10 mouse cellular contexts compared by ENCODE assay signal in genomic region chr9:66988198-66988887, GRCm38 (mm10). TPM values are rescaled to one million over a fixed set of nuclear protein-coding genes. Genes with fewer than 3 reads are reported as not detected.
A peak's percentile ranks its signal among the peaks of the same experiment; 100 is the strongest.
DNase-seq lines count a peak whose midpoint lies in the region; ATAC-seq and TF ChIP-seq lines count a peak whose summit lies in the region.
"Had no signal": no experiment of that assay in that cellular context is flagged by ENCODE, and none has a peak within 500 bp of the region (broad histone marks: within the 10 kb centered on the region; RNA-seq: fewer than 3 reads in every experiment).

No protein-coding gene starts in this region.

- 0 out of 2 replicates have a peak overlapping the region, but pooled peaks have one; percentile 14 for H3K27ac ChIP-seq in limb, embryonic 11.5 days (replicated peaks; ENCODE audit: low read depth, low read length)
- no peak overlapping the region for H3K27ac ChIP-seq in limb, embryonic 10.5 days
- H3K27ac ChIP-seq in intestine, embryonic 15.5 days, result peak overlapping the region; percentile 90
- H3K27ac ChIP-seq: forebrain, embryonic 10.5 days had no signal

- H3K9ac ChIP-seq in limb, embryonic 11.5 days (ENCODE audit: low read length), result no peak overlapping the region
- no peak overlapping the region for H3K9ac ChIP-seq in intestine, embryonic 15.5 days

- no peaks in the 10 kb centered on the region for H3K27me3 ChIP-seq in limb, embryonic 11.5 days (ENCODE audit: control insufficient read depth, insufficient read depth, low read length)
- no peaks in the 10 kb centered on the region for H3K27me3 ChIP-seq in limb, embryonic 10.5 days (ENCODE audit: low read depth, poor library complexity, severe bottlenecking)
- no peaks in the 10 kb centered on the region for H3K27me3 ChIP-seq in intestine, embryonic 15.5 days (replicated peaks)
- H3K27me3 ChIP-seq in myocyte (ENCODE audit: control insufficient read depth, insufficient read depth, insufficient read length), result no peaks in the 10 kb centered on the region

- H3K9me3 ChIP-seq in limb, embryonic 11.5 days (ENCODE audit: control insufficient read depth, low read length), result no peaks in the 10 kb centered on the region
- no peaks in the 10 kb centered on the region for H3K9me3 ChIP-seq in limb, embryonic 10.5 days (replicated peaks)
- H3K9me3 ChIP-seq in intestine, embryonic 15.5 days, result no peaks in the 10 kb centered on the region
- H3K9me3 ChIP-seq: forebrain, embryonic 10.5 days had no signal

- H3K4me2 ChIP-seq in limb, embryonic 11.5 days (ENCODE audit: low read depth, severe bottlenecking), result no peak overlapping the region
- H3K4me2 ChIP-seq in intestine, embryonic 15.5 days (replicated peaks), result no peak overlapping the region
- peak overlapping the region; percentile 68 for H3K4me2 ChIP-seq in myocyte (ENCODE audit: low read depth)

- 77% methylated on average over 11 of the region's 11 CpGs for WGBS in limb, embryonic 11.5 days
- 78% methylated on average over 11 of the region's 11 CpGs for WGBS in limb, embryonic 10.5 days
- 46% methylated on average over 11 of the region's 11 CpGs for WGBS in intestine, embryonic 15.5 days

- no peak for ATAC-seq in limb, embryonic 11.5 days (ENCODE audit: insufficient number of reproducible peaks, low FRiP score, low TSS enrichment, low read depth)
- peak; percentile 52 for ATAC-seq in intestine, embryonic 15.5 days

- TF ChIP-seq POLR2A in myocyte (IDR thresholded peaks at IDR 0.05; ENCODE audit: insufficient read length, low read depth), result no peak

- no peak overlapping the region for H3ac ChIP-seq in myocyte (ENCODE audit: control insufficient read depth, insufficient read length)

- DNase-seq in limb, embryonic 11.5 days (ENCODE audit: low spot score), result no peak
- no peak for DNase-seq in limb, embryonic 10.5 days (ENCODE audit: low spot score)
- peak; percentile 53 for DNase-seq in c-Kit-positive CD71-positive TER-119-positive erythroid progenitor cells, embryonic 14.5 days (ENCODE audit: low spot score)
- no peak for DNase-seq in thymus, postnatal 25 days
- DNase-seq in frontal cortex, postnatal 14 days (ENCODE audit: low spot score in 2 of 2), result no peak
- DNase-seq in adrenal gland, adult (ENCODE audit: inconsistent age in 2 of 2, low spot score in 1 of 2), result no peak
- DNase-seq: right cerebral cortex, postnatal 14 days had no signal

- no peak overlapping the region for H3K4me3 ChIP-seq in limb, embryonic 11.5 days (ENCODE audit: low read depth, low read length)
- no peak overlapping the region for H3K4me3 ChIP-seq in limb, embryonic 10.5 days
- no peak overlapping the region for H3K4me3 ChIP-seq in intestine, embryonic 15.5 days (replicated peaks)
- no peak overlapping the region for H3K4me3 ChIP-seq in myocyte
- H3K4me3 ChIP-seq: forebrain, embryonic 10.5 days had no signal

- H3K36me3 ChIP-seq in limb, embryonic 11.5 days (ENCODE audit: control insufficient read depth, insufficient read depth, low read length), result no peaks in the 10 kb centered on the region
- H3K36me3 ChIP-seq in limb, embryonic 10.5 days, result no peaks in the 10 kb centered on the region
- no peaks in the 10 kb centered on the region for H3K36me3 ChIP-seq in intestine, embryonic 15.5 days
- no peaks in the 10 kb centered on the region for H3K36me3 ChIP-seq in myocyte (ENCODE audit: control insufficient read depth, insufficient read depth)
- H3K36me3 ChIP-seq: forebrain, embryonic 10.5 days had no signal

- no peaks in the 10 kb centered on the region for H3K4me1 ChIP-seq in limb, embryonic 11.5 days (ENCODE audit: control insufficient read depth, insufficient read depth, low read length)
- peaks cover 10% of the 10 kb centered on the region; the same call in 1 of the 2 replicates for H3K4me1 ChIP-seq in limb, embryonic 10.5 days
- peaks cover 30% of the 10 kb centered on the region for H3K4me1 ChIP-seq in intestine, embryonic 15.5 days (replicated peaks)

- H3K79me2 ChIP-seq in myocyte (ENCODE audit: control insufficient read depth, insufficient read depth), result no peaks in the 10 kb centered on the region

TF ChIP-seq in myocyte, 11 proteins besides CTCF, POLR2A, EP300 and RAD21:
- TF ChIP-seq REST (IDR thresholded peaks at IDR 0.05; ENCODE audit: insufficient read depth, insufficient read length) (no peak), USF1 (IDR thresholded peaks at IDR 0.05; ENCODE audit: low read depth) (peak; percentile 74)

RNA-seq across cellular contexts. Expression of gene Lactb, which starts 13.1 kb away (rescaled TPM):
- 9.0 and 10.6 TPM in 2 replicates for polyA plus RNA-seq in limb, embryonic 11.5 days (2014; fragmentation: Nextera tagmentation; extraction: Ambion mirVana)
- 8.7 and 9.3 TPM in 2 replicates for polyA plus RNA-seq in limb, embryonic 10.5 days (2016; fragmentation: Nextera tagmentation; extraction: Ambion mirVana)
- polyA plus RNA-seq in intestine, embryonic 15.5 days (2015; fragmentation: Nextera tagmentation; extraction: Ambion mirVana), result 7.2 and 8.2 TPM in 2 replicates
- polyA plus RNA-seq in myocyte (2012; fragmentation: generic; extraction: Trizol), result 6.6 TPM

RNA-seq across cellular contexts. Expression of gene Rps27l, which starts 42.5 kb away (rescaled TPM):
- 816 and 842 TPM in 2 replicates for polyA plus RNA-seq in limb, embryonic 11.5 days (2014; fragmentation: Nextera tagmentation; extraction: Ambion mirVana)
- polyA plus RNA-seq in limb, embryonic 10.5 days (2016; fragmentation: Nextera tagmentation; extraction: Ambion mirVana), result 775 and 943 TPM in 2 replicates
- 830 and 881 TPM in 2 replicates for polyA plus RNA-seq in intestine, embryonic 15.5 days (2015; fragmentation: Nextera tagmentation; extraction: Ambion mirVana)
- polyA plus RNA-seq in myocyte (2012; fragmentation: generic; extraction: Trizol), result 588 TPM
